Mouse (Mus musculus): ENCODE data around the gene Spns1. TPM values are rescaled to one million over a fixed set of nuclear protein-coding genes. Genes with fewer than 3 reads are reported as not detected.
A peak's percentile ranks its signal among the peaks of the same experiment; 100 is the strongest.

Gene Spns1
- polyA plus RNA-seq, 1 experiment from 2014 or later: 62.0 TPM

- no peak overlapping the region for H3K4me3 ChIP-seq
- ATAC-seq (ENCODE audit: insufficient number of reproducible peaks, insufficient read depth, low FRiP score, low TSS enrichment, low read depth): no peak
- WGBS: 58% methylated on average over 11 of the region's 11 CpGs
Observed at GRCm38 (mm10) chr7:126353251-126353993, 23.8 kb downstream of the Spns1 start.

GRCm38 (mm10) chr7:126351419-126351951 is 25.8 kb downstream of the Spns1 start:
- 0 out of 2 replicates have a peak, but pooled peaks cover 4% of the 10 kb centered on the region for H3K27me3 ChIP-seq
- no peaks in the 10 kb centered on the region for H3K4me1 ChIP-seq
- no peak overlapping the region for H3K4me2 ChIP-seq
- H3K4me3 ChIP-seq: no peak overlapping the region
- no peak overlapping the region for H3K27ac ChIP-seq
- no peaks in the 10 kb centered on the region for H3K9me3 ChIP-seq
- no peak for ATAC-seq (ENCODE audit: insufficient number of reproducible peaks, insufficient read depth, low FRiP score, low TSS enrichment, low read depth)
- 53% methylated on average over 10 of the region's 10 CpGs for WGBS
- no peak overlapping the region for H3K9ac ChIP-seq
- H3K36me3 ChIP-seq: no peaks in the 10 kb centered on the region

More at GRCm38 (mm10) chr7:126353251-126353993, 23.8 kb downstream of the Spns1 start:
- Histone ChIP-seq H3K9me3 (no peaks in the 10 kb centered on the region), H3K27ac (no peak overlapping the region), H3K9ac (no peak overlapping the region), H3K36me3 (no peaks in the 10 kb centered on the region), H3K27me3 (0 out of 2 replicates have a peak, but pooled peaks cover 4% of the 10 kb centered on the region), H3K4me1 (no peaks in the 10 kb centered on the region), H3K4me2 (no peak overlapping the region)

GRCm38 (mm10) chr7:126350748-126351418 is 26.4 kb downstream of the Spns1 start:
- no peak overlapping the region for H3K9ac ChIP-seq
- 71% methylated on average over 20 of the region's 20 CpGs for WGBS
- H3K27me3 ChIP-seq: 0 out of 2 replicates have a peak, but pooled peaks cover 4% of the 10 kb centered on the region
- no peak for ATAC-seq (ENCODE audit: insufficient number of reproducible peaks, insufficient read depth, low FRiP score, low TSS enrichment, low read depth)
- H3K9me3 ChIP-seq: no peaks in the 10 kb centered on the region
- no peak overlapping the region for H3K4me2 ChIP-seq
- no peak overlapping the region for H3K27ac ChIP-seq
- no peaks in the 10 kb centered on the region for H3K4me1 ChIP-seq
- H3K4me3 ChIP-seq: no peak overlapping the region
- H3K36me3 ChIP-seq: no peaks in the 10 kb centered on the region

DNA sequence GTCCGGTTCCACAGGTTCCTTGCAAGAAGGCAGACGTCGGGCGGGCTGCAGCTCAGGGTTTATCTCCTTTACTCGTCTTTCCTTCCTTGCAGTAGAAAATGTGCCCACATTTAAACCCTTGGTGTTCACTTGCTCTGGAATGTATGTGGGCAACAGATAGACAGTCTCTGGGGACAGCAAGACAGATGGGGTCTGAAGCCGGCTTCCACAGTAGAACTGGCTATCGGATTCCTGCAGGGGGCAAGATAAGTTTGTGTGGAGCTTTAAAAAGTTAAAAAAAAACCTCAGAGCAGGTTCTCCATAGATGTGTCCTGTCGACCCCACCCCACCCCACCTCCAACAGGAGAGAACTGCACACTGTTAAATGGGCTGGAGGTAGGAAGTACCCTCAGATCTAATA is 29.0 kb downstream of the Spns1 start:
- no peaks in the 10 kb centered on the region for H3K36me3 ChIP-seq
- 60% methylated on average over 8 of the region's 8 CpGs for WGBS
- H3K27me3 ChIP-seq: 0 out of 2 replicates have a peak, but pooled peaks cover 4% of the 10 kb centered on the region
- no peak overlapping the region for H3K27ac ChIP-seq
- no peak overlapping the region for H3K9ac ChIP-seq
- ATAC-seq (ENCODE audit: insufficient number of reproducible peaks, insufficient read depth, low FRiP score, low TSS enrichment, low read depth): no peak
- H3K9me3 ChIP-seq: no peaks in the 10 kb centered on the region
- no peak overlapping the region for H3K4me3 ChIP-seq
- H3K4me1 ChIP-seq: peaks cover 7% of the 10 kb centered on the region
- H3K4me2 ChIP-seq: no peak overlapping the region

DNA sequence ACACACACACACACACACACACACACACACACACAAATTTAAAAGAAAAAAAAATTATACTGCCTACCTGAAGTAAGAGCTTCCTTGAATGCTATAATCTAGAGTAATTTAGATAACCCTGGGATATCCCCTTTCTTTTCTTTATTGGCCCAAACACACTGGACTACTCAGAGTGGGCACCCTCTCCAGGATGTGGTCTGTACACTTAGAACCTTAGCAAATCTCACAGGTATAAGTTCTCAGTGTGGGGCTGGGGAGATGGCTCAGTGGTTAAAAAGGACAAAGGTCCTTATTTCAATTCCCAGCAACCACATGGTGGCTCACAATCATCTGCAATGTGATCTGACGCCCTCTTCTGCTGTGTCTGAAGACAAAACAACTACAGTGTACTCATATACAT is 30.2 kb downstream of the Spns1 start:
- H3K9me3 ChIP-seq: no peaks in the 10 kb centered on the region
- WGBS: 48% methylated on average over 1 of the region's 1 CpGs
- H3K4me3 ChIP-seq: no peak overlapping the region
- no peak for ATAC-seq (ENCODE audit: insufficient number of reproducible peaks, insufficient read depth, low FRiP score, low TSS enrichment, low read depth)
- H3K27me3 ChIP-seq: 0 out of 2 replicates have a peak, but pooled peaks cover 4% of the 10 kb centered on the region
- H3K4me2 ChIP-seq: no peak overlapping the region
- H3K9ac ChIP-seq: no peak overlapping the region
- H3K4me1 ChIP-seq: peaks cover 7% of the 10 kb centered on the region
- H3K27ac ChIP-seq: no peak overlapping the region
- no peaks in the 10 kb centered on the region for H3K36me3 ChIP-seq

- Histone ChIP-seq H3K4me2 (no peak overlapping the region), H3K36me3 (no peaks in the 10 kb centered on the region), H3K9ac (no peak overlapping the region), H3K4me3 (no peak overlapping the region), H3K4me1 (peaks cover 7% of the 10 kb centered on the region), H3K27me3 (0 out of 2 replicates have a peak, but pooled peaks cover 4% of the 10 kb centered on the region), H3K27ac (no peak overlapping the region), H3K9me3 (no peaks in the 10 kb centered on the region)
- 48% methylated on average over 3 of the region's 3 CpGs for WGBS
- ATAC-seq (ENCODE audit: insufficient number of reproducible peaks, insufficient read depth, low FRiP score, low TSS enrichment, low read depth): no peak
Observed at GRCm38 (mm10) chr7:126345969-126346368, 31.3 kb downstream of the Spns1 start.

DNA sequence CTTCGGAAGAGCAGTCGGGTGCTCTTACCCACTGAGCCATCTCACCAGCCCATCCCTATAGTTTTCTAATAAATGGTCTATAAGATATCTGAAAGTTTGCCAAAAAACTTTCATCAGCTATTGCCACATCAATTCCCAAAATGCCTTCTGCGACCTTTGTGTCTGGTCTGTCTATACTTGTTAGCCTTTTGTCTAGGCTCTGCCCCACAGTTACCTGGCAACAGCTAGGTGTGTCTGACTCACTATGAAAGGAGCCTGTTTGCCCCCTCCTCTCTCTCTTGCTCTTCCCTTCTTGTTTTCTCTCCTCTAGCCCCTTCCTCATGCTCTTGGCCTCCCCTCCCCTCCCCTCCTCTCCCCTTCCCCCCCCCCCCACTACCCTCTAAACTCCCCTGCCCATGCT is 31.7 kb downstream of the Spns1 start:
- ATAC-seq (ENCODE audit: insufficient number of reproducible peaks, insufficient read depth, low FRiP score, low TSS enrichment, low read depth): no peak
- no peak overlapping the region for H3K4me2 ChIP-seq
- H3K9me3 ChIP-seq: no peaks in the 10 kb centered on the region
- H3K9ac ChIP-seq: no peak overlapping the region
- H3K4me1 ChIP-seq: peaks cover 7% of the 10 kb centered on the region
- H3K36me3 ChIP-seq: no peaks in the 10 kb centered on the region
- H3K27ac ChIP-seq: no peak overlapping the region
- WGBS: 54% methylated on average over 3 of the region's 3 CpGs
- H3K27me3 ChIP-seq: 0 out of 2 replicates have a peak, but pooled peaks cover 4% of the 10 kb centered on the region
- H3K4me3 ChIP-seq: no peak overlapping the region

GRCm38 (mm10) chr7:126340896-126341295 is 36.4 kb downstream of the Spns1 start:
- 46% methylated on average over 6 of the region's 6 CpGs for WGBS
- Histone ChIP-seq H3K9me3 (no peaks in the 10 kb centered on the region), H3K27ac (no peak overlapping the region), H3K9ac (peak overlapping the region; percentile 36; the same call in 1 of the 2 replicates), H3K4me1 (peaks cover 7% of the 10 kb centered on the region), H3K4me3 (no peak overlapping the region), H3K4me2 (no peak overlapping the region), H3K27me3 (no peaks in the 10 kb centered on the region), H3K36me3 (no peaks in the 10 kb centered on the region)
- no peak for ATAC-seq (ENCODE audit: insufficient number of reproducible peaks, insufficient read depth, low FRiP score, low TSS enrichment, low read depth)

DNA sequence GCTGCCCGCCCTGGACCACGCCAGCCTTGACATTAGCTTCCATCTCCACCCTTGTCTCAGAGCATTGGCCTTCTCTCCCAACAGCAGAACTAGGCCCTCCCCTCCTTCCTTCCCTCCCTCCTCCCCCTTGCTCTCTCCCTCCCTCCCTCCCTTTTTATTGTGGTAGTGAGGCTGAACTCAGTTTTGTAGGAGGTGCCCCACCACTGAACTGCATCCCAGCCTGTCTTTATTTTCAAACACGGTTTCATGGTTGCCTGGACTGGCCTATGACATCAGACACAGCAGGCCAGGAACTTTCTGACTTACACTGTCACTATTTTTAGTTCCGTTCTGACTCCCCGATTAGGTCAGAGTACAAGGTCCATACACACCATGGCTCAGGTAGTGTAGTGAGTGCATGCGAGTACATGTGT is 37.0 kb downstream of the Spns1 start:
- Histone ChIP-seq H3K4me1 (peaks cover 7% of the 10 kb centered on the region), H3K27me3 (no peaks in the 10 kb centered on the region), H3K27ac (no peak overlapping the region), H3K9ac (no peak overlapping the region), H3K4me3 (no peak overlapping the region), H3K9me3 (no peaks in the 10 kb centered on the region), H3K4me2 (no peak overlapping the region), H3K36me3 (no peaks in the 10 kb centered on the region)
- 73% methylated on average over 6 of the region's 6 CpGs for WGBS
- no peak for ATAC-seq (ENCODE audit: insufficient number of reproducible peaks, insufficient read depth, low FRiP score, low TSS enrichment, low read depth)

DNA sequence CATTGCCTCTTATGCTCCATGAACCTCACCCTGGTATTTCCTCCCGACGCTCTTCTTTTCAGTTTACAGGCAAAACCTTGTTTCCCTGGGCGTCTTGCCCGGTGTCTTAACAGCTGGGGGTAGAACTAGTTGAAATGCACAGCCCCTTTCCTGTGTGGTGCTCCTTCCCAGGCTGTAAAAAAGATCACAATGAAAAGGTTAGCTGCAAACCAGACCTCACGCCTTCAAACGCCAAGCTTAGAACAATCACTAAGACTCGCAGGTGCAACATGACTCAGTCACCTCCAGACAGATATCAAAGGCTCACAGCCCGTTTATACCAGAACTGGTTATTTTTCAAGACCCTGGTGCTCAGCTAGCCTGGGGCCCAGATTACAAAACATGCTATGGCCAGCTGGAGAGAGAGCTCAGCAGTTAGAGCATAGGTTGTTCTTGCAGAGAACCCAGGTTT is 37.7 kb downstream of the Spns1 start:
- Histone ChIP-seq H3K9ac (no peak overlapping the region), H3K4me3 (no peak overlapping the region), H3K9me3 (no peaks in the 10 kb centered on the region), H3K4me2 (no peak overlapping the region), H3K36me3 (no peaks in the 10 kb centered on the region), H3K4me1 (peaks cover 4% of the 10 kb centered on the region), H3K27me3 (no peaks in the 10 kb centered on the region), H3K27ac (no peak overlapping the region)
- ATAC-seq (ENCODE audit: insufficient number of reproducible peaks, insufficient read depth, low FRiP score, low TSS enrichment, low read depth): no peak
- WGBS: 83% methylated on average over 8 of the region's 8 CpGs

- Histone ChIP-seq H3K4me1 (no peaks in the 10 kb centered on the region), H3K27me3 (no peaks in the 10 kb centered on the region), H3K9me3 (no peaks in the 10 kb centered on the region), H3K36me3 (no peaks in the 10 kb centered on the region), H3K4me2 (no peak overlapping the region), H3K27ac (no peak overlapping the region), H3K4me3 (no peak overlapping the region), H3K9ac (no peak overlapping the region)
- WGBS: 85% methylated on average over 8 of the region's 8 CpGs
- ATAC-seq (ENCODE audit: insufficient number of reproducible peaks, insufficient read depth, low FRiP score, low TSS enrichment, low read depth): no peak
Observed at GRCm38 (mm10) chr7:126338906-126339305, 38.3 kb downstream of the Spns1 start.

Measured in embryonic facial prominence, embryonic 13.5 days (tissue).